ENCODE assay signal across 8 mouse cellular contexts in genomic region chr9:107580501-107581317, GRCm38 (mm10). TPM values are rescaled to one million over a fixed set of nuclear protein-coding genes. Genes with fewer than 3 reads are reported as not detected.
DNase-seq lines count a peak whose midpoint lies in the region; ATAC-seq lines count a peak whose summit lies in the region.

Hyal3 (plus strand) TSS chr9:107580818.

- H3K9ac ChIP-seq in hindbrain, embryonic 12.5 days: peak within 1 kb of the TSS; percentile 79

- WGBS in hindbrain, embryonic 12.5 days: under 1% methylated on average over 32 of the region's 32 CpGs

- peak; percentile 90 for DNase-seq in NIH3T3 (ENCODE audit: low read depth)
- DNase-seq in cerebellum, postnatal 14 days: peak; percentile 90 to 91
- peak; percentile 81 to 85 for DNase-seq in frontal cortex, postnatal 10 days (ENCODE audit: low spot score in 2 of 2)
- peak; percentile 84 to 92 for DNase-seq in layer of hippocampus, postnatal 14 days (ENCODE audit: low spot score in 2 of 2)
- peak; percentile 98 for DNase-seq in lung, postnatal 10 days
- DNase-seq in ovary, postnatal 36 days (ENCODE audit: low spot score): peak; percentile 86
- peak; percentile 83 to 88 for DNase-seq in thymus, postnatal 36 days

- H3K4me3 ChIP-seq in hindbrain, embryonic 12.5 days: peak within 1 kb of the TSS; percentile 63

- ATAC-seq in hindbrain, embryonic 12.5 days (ENCODE audit: low FRiP score): peak; percentile 76

- no peaks in the 10 kb centered on the region for H3K9me3 ChIP-seq in hindbrain, embryonic 12.5 days (replicated peaks)

- H3K27ac ChIP-seq in hindbrain, embryonic 12.5 days: peak within 1 kb of the TSS; percentile 84

- H3K36me3 ChIP-seq in hindbrain, embryonic 12.5 days: peaks cover 9% of the 10 kb centered on the region

- H3K4me1 ChIP-seq in hindbrain, embryonic 12.5 days: peaks cover 33% of the 10 kb centered on the region

- peak within 1 kb of the TSS; percentile 97 for H3K4me2 ChIP-seq in hindbrain, embryonic 12.5 days (replicated peaks)

- H3K27me3 ChIP-seq in hindbrain, embryonic 12.5 days: no peaks in the 10 kb centered on the region

RNA-seq across cellular contexts. Expression of gene Hyal3, which starts in this region (rescaled TPM):
- polyA plus RNA-seq in hindbrain, embryonic 12.5 days (2016; fragmentation: Nextera tagmentation; extraction: Ambion mirVana): 1.2 and 1.4 TPM in 2 replicates
- 1 to 10 TPM in 1 of 2 experiments, under 1 TPM in 1; 0.95 to 1.5 TPM for total RNA-seq in layer of hippocampus, postnatal 14 days (2021)

Comparison
In these comparisons a context has a peak if more than half of its experiments do, and no peak if none do; other contexts are left out.
1. Peak in every context shown above with its lines: DNase-seq, ATAC-seq, H3K4me3 ChIP-seq and H3K27ac ChIP-seq.